Mouse (Mus musculus): Measurements from ENCODE around the gene Krt24. TPM values are rescaled to one million over a fixed set of nuclear protein-coding genes. Genes with fewer than 3 reads are reported as not detected.

The Krt24 gene
- polyA plus RNA-seq, 1 experiment from 2014 or later = 0.47 TPM

DNA sequence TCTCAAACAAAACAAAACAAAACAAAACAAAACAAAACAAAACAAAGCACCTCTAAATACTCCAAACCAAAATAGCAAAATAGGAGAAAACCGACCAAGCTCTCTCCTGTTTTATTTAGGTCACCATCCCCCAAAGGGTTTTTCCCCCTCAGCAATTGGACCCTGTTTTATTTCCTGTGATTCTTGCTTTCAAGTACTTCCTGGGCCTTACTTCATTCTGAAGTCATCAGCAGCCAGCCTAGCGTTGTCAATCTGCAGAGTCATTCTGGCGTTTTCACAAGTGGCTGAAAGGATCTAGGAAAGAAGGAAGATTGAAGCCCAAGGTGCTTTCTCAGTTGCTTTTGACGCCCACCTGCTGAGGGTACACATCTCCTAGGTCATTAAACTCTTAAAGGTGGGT is 1.7 kb downstream of the Krt24 start:
- Histone ChIP-seq H3K9me3 (no peaks in the 10 kb centered on the region), H3K4me2 (replicated peaks) (no peak overlapping the region), H3K36me3 (no peaks in the 10 kb centered on the region), H3K9ac (no peak overlapping the region), H3K4me3 (no peak overlapping the region), H3K27me3 (replicated peaks) (no peaks in the 10 kb centered on the region), H3K4me1 (no peaks in the 10 kb centered on the region), H3K27ac (no peak overlapping the region)
- ATAC-seq (ENCODE audit: low FRiP score, low read depth) = no peak
- 60% methylated on average over 4 of the region's 4 CpGs for WGBS

DNA sequence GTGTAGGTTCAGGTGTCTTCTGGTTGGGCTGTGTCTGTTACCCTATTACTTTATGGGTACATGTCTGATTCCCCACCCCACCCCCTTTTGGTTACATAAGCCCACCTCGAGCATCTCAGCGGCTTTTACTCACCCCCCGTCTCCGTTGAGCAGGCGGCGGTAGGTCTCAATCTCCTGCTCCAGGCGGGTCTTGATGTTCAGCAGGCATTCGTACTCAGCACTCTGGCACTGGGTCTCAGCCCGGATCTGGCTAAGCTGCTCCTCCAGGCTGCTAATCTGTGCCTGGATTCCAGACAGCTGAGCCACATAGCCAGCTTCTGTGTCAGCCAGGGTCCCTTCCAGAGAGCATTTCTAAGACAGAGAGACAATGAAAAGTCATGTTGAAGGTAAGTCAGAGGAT is 3.9 kb downstream of the Krt24 start:
- no peaks in the 10 kb centered on the region for H3K9me3 ChIP-seq
- H3K27me3 ChIP-seq (replicated peaks) = no peaks in the 10 kb centered on the region
- ATAC-seq (ENCODE audit: low FRiP score, low read depth) = no peak
- no peak overlapping the region for H3K4me2 ChIP-seq (replicated peaks)
- no peak overlapping the region for H3K4me3 ChIP-seq
- 91% methylated on average over 9 of the region's 9 CpGs for WGBS
- H3K27ac ChIP-seq = no peak overlapping the region
- H3K36me3 ChIP-seq = no peaks in the 10 kb centered on the region
- no peak overlapping the region for H3K9ac ChIP-seq
- H3K4me1 ChIP-seq = no peaks in the 10 kb centered on the region

DNA sequence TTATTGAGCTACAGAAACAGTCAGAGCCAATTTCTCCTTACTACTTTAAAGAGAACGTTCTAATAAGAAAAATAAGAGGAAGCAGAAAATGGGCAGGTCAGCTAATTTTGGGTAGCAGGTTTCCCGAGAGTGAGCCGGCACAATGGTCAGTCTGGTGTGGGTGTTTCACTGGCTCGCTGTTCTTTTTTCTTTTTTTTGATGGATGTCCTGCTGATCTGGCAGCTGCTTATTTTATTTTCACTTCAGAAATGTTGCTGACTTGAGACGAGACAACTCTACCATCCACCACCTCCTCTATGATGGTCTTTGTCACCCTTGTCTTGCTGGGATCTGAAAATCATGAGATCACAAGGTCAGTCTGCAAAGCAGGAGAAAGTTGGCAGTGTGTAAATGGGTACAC is 5.1 kb downstream of the Krt24 start:
- H3K27ac ChIP-seq = no peak overlapping the region
- H3K36me3 ChIP-seq = no peaks in the 10 kb centered on the region
- no peak overlapping the region for H3K9ac ChIP-seq
- no peaks in the 10 kb centered on the region for H3K9me3 ChIP-seq
- 77% methylated on average over 5 of the region's 5 CpGs for whole genome bisulfite sequencing
- no peak overlapping the region for H3K4me3 ChIP-seq
- no peaks in the 10 kb centered on the region for H3K27me3 ChIP-seq (replicated peaks)
- H3K4me2 ChIP-seq (replicated peaks) = no peak overlapping the region
- no peak for ATAC-seq (ENCODE audit: low FRiP score, low read depth)
- H3K4me1 ChIP-seq = no peaks in the 10 kb centered on the region

DNA sequence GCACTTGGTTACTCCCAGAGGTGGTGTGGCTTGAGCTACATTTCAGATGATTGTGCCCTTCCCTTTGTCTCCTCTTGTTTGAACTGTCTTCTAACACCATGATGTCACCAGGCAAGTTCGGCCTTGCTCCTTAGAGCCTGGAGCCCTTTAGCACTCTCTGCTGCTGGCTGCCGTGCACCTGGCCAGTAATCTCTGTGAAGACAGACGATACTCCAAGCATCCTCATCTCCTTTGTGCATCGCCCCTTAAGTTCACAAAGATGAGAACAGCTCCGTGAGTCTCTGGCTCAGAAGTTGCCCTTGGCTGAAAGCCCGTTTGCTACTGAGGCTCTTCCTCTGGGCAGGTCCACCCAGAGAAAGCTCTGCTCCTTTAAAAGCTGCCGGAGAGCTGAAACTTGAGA is 8.3 kb downstream of the Krt24 start:
- no peak overlapping the region for H3K4me3 ChIP-seq
- H3K4me2 ChIP-seq (replicated peaks) = no peak overlapping the region
- H3K9ac ChIP-seq = no peak overlapping the region
- 67% methylated on average over 7 of the region's 7 CpGs for WGBS
- no peaks in the 10 kb centered on the region for H3K4me1 ChIP-seq
- H3K27ac ChIP-seq = no peak overlapping the region
- H3K36me3 ChIP-seq = no peaks in the 10 kb centered on the region
- no peaks in the 10 kb centered on the region for H3K9me3 ChIP-seq
- H3K27me3 ChIP-seq (replicated peaks) = no peaks in the 10 kb centered on the region
- ATAC-seq (ENCODE audit: low FRiP score, low read depth) = no peak

DNA sequence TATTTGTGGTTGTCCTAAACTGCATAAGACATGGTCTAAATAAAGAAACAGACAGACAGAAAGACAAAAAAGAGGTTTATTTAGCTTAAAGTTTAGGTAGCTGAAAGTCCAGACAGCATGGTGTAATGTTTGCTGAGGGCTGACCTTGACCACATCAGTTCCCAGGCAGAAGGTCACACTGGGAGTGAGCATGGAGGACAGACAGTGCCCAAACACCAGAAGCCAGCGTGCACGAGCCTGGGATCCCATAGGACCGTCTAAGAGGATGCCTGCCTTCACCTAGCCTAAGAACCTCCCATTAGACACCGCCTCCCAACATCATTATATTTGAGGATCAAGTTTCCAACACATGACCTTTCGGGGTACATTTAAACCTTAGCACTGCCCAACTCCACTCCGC is 9.4 kb downstream of the Krt24 start:
- WGBS = 83% methylated on average over 6 of the region's 6 CpGs
- H3K9me3 ChIP-seq = no peaks in the 10 kb centered on the region
- H3K4me1 ChIP-seq = no peaks in the 10 kb centered on the region
- H3K4me2 ChIP-seq (replicated peaks) = no peak overlapping the region
- H3K9ac ChIP-seq = no peak overlapping the region
- no peak overlapping the region for H3K4me3 ChIP-seq
- H3K27ac ChIP-seq = no peak overlapping the region
- H3K27me3 ChIP-seq (replicated peaks) = no peaks in the 10 kb centered on the region
- H3K36me3 ChIP-seq = no peaks in the 10 kb centered on the region
- ATAC-seq (ENCODE audit: low FRiP score, low read depth) = no peak

DNA sequence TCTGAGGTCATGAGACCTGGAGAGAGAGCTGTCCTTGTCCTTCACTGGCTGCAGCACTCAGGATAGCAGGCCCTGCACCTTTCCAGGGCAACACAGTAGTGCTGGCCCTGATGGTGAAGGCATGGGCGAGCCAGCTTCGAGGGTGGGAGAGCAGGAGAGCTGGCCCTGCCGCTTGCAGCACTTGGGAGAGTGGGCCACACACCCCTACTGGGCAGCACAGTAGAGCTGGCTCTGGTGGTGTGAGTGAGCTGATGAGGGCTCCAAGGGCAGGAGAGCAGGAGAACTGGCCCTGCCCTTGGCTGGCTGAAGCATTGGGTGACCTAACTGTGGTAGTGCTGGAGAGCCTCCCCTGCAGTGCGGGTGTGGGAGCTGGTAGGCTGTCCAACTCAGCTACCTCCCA is 12.3 kb downstream of the Krt24 start:
- WGBS = 94% methylated on average over 4 of the region's 4 CpGs
- no peaks in the 10 kb centered on the region for H3K9me3 ChIP-seq
- no peak overlapping the region for H3K4me3 ChIP-seq
- H3K4me1 ChIP-seq = no peaks in the 10 kb centered on the region
- no peak overlapping the region for H3K4me2 ChIP-seq (replicated peaks)
- no peaks in the 10 kb centered on the region for H3K36me3 ChIP-seq
- H3K9ac ChIP-seq = no peak overlapping the region
- no peak for ATAC-seq (ENCODE audit: low FRiP score, low read depth)
- H3K27ac ChIP-seq = no peak overlapping the region
- H3K27me3 ChIP-seq (replicated peaks) = no peaks in the 10 kb centered on the region

DNA sequence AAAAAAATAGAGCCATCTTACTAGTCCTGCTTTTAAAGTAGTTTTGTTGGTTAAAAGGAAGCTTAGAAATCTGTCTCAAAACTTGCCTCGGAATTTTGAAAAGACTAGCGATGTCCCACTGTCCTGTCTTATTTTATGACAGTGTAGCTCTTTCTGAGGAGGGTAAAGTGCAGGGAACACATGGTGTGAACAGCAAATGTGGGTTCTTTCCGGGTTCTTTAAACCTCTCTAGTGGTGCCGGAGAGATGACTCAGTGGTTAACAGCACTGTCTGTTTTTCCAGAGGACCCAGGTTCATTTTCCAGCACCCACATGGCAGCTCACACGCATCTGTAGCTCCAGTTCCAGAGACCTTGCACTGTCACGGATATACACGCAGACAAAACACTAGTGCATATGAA is 15.9 kb downstream of the Krt24 start:
- 70% methylated on average over 7 of the region's 7 CpGs for WGBS
- H3K9me3 ChIP-seq = no peaks in the 10 kb centered on the region
- H3K36me3 ChIP-seq = no peaks in the 10 kb centered on the region
- H3K4me1 ChIP-seq = no peaks in the 10 kb centered on the region
- no peak for ATAC-seq (ENCODE audit: low FRiP score, low read depth)
- H3K27ac ChIP-seq = no peak overlapping the region
- no peak overlapping the region for H3K4me2 ChIP-seq (replicated peaks)
- H3K4me3 ChIP-seq = no peak overlapping the region
- no peaks in the 10 kb centered on the region; the same call in 1 of the 2 replicates for H3K27me3 ChIP-seq (replicated peaks)
- no peak overlapping the region for H3K9ac ChIP-seq

DNA sequence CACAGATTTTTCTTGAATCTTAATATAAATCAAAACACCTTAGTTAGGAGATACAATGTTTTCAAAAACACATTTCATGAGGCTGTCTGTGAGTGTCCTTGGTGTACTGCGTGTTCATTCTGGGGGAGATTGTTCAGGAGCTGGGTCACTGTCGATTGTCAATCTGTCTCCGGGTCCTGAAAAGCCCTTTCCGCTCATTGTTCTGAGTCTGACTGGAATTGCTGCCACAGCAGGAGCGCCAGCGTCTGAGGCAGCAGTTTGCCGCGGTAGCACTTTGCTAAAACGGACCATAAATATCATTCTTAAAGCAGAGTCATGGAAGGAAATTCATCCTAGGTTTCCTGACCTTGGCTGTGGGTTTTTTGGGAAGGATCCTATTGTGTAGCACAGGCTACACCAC is 19.3 kb downstream of the Krt24 start:
- Histone ChIP-seq H3K36me3 (no peaks in the 10 kb centered on the region), H3K9me3 (no peaks in the 10 kb centered on the region), H3K4me2 (replicated peaks) (no peak overlapping the region), H3K4me3 (no peak overlapping the region), H3K27ac (no peak overlapping the region), H3K27me3 (replicated peaks) (no peaks in the 10 kb centered on the region; the same call in 1 of the 2 replicates), H3K4me1 (no peaks in the 10 kb centered on the region), H3K9ac (no peak overlapping the region)
- WGBS = 21% methylated on average over 9 of the region's 9 CpGs
- ATAC-seq (ENCODE audit: low FRiP score, low read depth) = no peak

DNA sequence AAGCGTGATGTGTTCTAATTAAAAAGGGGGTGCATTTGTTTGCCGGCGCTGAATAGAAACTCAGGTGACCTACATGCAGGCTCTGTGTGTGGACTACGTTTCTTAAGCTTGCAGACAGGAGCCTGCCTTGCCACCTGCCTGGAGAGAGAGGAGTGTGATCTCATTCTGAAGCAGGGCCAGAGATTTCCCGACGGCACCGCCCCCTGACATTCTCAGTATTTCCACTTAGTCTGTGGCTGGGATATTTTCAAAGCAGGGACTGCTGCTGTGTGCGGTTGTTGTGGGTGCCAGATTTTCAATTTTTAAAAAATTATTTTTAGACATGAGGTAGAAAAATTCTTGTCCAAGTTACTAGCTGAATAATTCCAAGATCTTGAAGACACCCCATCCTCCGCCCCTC is 19.8 kb downstream of the Krt24 start:
- Histone ChIP-seq H3K27ac (no peak overlapping the region), H3K4me2 (replicated peaks) (no peak overlapping the region), H3K36me3 (no peaks in the 10 kb centered on the region), H3K4me1 (no peaks in the 10 kb centered on the region), H3K9ac (no peak overlapping the region), H3K27me3 (replicated peaks) (no peaks in the 10 kb centered on the region; the same call in 1 of the 2 replicates), H3K4me3 (no peak overlapping the region), H3K9me3 (no peaks in the 10 kb centered on the region)
- ATAC-seq (ENCODE audit: low FRiP score, low read depth) = no peak
- 77% methylated on average over 9 of the region's 9 CpGs for WGBS

DNA sequence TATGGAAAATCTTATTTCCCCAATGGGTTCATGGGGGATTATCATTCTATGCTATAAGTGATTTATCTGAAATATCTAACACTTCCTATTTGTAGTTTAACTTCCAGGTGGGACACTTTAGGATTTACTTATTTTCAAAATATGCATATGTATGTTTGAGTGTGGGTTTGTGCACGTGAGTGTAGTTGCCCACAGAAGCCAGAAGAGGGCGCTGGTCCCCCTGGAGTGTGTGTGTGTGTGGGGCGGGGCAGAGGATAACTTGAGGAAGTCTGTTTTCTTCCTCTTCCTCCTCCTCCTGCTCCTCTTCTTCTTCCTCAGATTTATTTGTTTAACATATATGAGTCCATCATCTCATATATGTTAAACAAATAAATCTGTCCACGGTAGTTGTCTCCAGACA is 28.8 kb downstream of the Krt24 start:
- Histone ChIP-seq H3K4me3 (no peak overlapping the region), H3K27ac (no peak overlapping the region), H3K27me3 (replicated peaks) (no peaks in the 10 kb centered on the region), H3K36me3 (no peaks in the 10 kb centered on the region), H3K9ac (no peak overlapping the region), H3K4me1 (no peaks in the 10 kb centered on the region), H3K4me2 (replicated peaks) (no peak overlapping the region), H3K9me3 (no peaks in the 10 kb centered on the region)
- WGBS = 81% methylated on average over 4 of the region's 4 CpGs
- no peak for ATAC-seq (ENCODE audit: low FRiP score, low read depth)

DNA sequence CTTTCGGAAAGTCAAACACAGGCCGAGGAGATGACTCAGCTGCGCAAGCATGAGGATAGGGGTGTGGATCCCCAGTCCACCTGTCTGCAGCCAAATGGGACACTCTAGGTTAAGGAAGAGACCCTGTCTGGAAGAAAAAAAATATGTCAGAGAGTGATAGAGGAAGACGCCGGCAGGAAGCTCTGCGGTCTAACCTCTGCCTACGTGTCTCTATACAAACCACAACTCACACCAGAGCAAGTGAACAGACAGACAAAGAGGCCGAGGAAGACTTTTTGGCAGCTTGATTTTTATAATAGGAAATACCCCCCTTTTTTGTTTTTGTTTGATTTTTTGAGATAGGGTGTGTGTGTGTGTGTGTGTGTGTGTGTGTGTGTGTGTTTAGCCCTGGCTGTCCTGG is 29.7 kb downstream of the Krt24 start:
- no peaks in the 10 kb centered on the region for H3K4me1 ChIP-seq
- no peaks in the 10 kb centered on the region for H3K9me3 ChIP-seq
- no peak overlapping the region for H3K27ac ChIP-seq
- WGBS = 95% methylated on average over 8 of the region's 8 CpGs
- H3K4me2 ChIP-seq (replicated peaks) = no peak overlapping the region
- H3K4me3 ChIP-seq = no peak overlapping the region
- no peaks in the 10 kb centered on the region for H3K27me3 ChIP-seq (replicated peaks)
- H3K9ac ChIP-seq = no peak overlapping the region
- H3K36me3 ChIP-seq = no peaks in the 10 kb centered on the region
- ATAC-seq (ENCODE audit: low FRiP score, low read depth) = no peak

DNA sequence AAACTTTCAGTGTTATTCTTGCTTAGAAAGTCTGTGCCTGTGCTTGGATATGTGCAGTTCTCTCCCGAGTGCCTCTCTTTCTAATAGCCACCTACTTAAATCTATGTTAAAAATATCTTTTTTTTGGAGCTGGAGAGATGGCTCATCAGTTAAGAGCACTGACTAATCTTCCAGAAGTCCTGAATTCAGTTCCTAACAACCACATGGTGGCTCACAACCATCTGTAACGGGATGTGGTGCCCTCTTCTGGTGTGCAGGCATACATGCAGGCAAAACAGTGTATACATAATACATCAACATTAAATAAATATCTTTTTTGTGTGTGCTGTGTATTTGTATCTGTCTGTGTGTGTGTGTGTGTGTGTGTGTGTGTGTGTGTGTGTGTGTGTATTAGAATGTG is 31.2 kb downstream of the Krt24 start:
- no peaks in the 10 kb centered on the region for H3K4me1 ChIP-seq
- H3K9me3 ChIP-seq = no peaks in the 10 kb centered on the region
- H3K9ac ChIP-seq = no peak overlapping the region
- no peaks in the 10 kb centered on the region for H3K36me3 ChIP-seq
- H3K27me3 ChIP-seq (replicated peaks) = no peaks in the 10 kb centered on the region
- no peak for ATAC-seq (ENCODE audit: low FRiP score, low read depth)
- 67% methylated on average over 2 of the region's 2 CpGs for WGBS
- no peak overlapping the region for H3K4me3 ChIP-seq
- H3K27ac ChIP-seq = no peak overlapping the region
- no peak overlapping the region for H3K4me2 ChIP-seq (replicated peaks)

DNA sequence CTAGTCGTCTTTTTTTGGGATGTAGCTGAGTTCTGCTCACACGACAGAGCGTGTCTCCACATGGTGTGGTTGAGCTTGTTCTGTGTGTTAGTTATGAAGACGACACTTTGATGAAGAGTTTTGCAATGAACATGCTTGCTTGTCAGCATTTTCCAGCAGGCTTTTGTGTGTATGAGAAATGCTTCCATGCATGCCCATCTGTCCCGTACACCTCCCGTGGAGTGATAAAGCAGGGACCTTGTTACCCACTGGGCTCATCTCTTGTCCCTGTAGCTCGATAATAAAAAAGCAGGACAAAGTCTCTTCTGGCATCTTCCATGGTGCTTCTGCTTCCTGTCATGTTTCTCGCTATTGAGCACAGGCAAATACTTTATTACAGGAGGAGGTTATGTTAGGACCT is 32.4 kb downstream of the Krt24 start:
- no peak for ATAC-seq (ENCODE audit: low FRiP score, low read depth)
- no peaks in the 10 kb centered on the region for H3K4me1 ChIP-seq
- 60% methylated on average over 8 of the region's 8 CpGs for WGBS
- no peak overlapping the region for H3K27ac ChIP-seq
- no peaks in the 10 kb centered on the region for H3K27me3 ChIP-seq (replicated peaks)
- H3K36me3 ChIP-seq = no peaks in the 10 kb centered on the region
- H3K4me3 ChIP-seq = no peak overlapping the region
- no peaks in the 10 kb centered on the region for H3K9me3 ChIP-seq
- no peak overlapping the region for H3K4me2 ChIP-seq (replicated peaks)
- no peak overlapping the region for H3K9ac ChIP-seq

DNA sequence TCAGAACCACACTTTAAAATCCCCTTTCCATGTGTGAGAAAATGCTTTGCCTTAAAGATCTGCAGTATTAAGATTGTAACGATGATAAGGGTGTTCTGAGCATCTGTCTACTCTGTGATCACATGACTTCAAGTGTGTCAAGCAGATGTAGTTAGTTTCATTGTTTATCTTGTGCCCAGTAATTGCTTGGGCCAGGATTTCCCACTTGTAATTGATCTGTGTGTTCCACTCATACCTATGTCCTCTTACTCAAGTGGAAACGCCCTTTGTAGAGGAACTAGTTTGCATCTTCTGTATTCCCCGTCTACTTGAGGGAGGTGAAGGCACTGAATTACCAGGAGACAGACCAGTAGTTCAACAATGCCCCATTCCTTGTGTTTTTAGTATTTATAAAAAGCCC is 34.4 kb downstream of the Krt24 start:
- Histone ChIP-seq H3K9me3 (no peaks in the 10 kb centered on the region), H3K27me3 (replicated peaks) (no peaks in the 10 kb centered on the region), H3K27ac (no peak overlapping the region), H3K36me3 (no peaks in the 10 kb centered on the region), H3K4me2 (replicated peaks) (no peak overlapping the region), H3K4me1 (no peaks in the 10 kb centered on the region), H3K4me3 (no peak overlapping the region), H3K9ac (no peak overlapping the region)
- WGBS = 72% methylated on average over 3 of the region's 3 CpGs
- ATAC-seq (ENCODE audit: low FRiP score, low read depth) = no peak

Data from neural tube, embryonic 12.5 days (tissue).